Mouse (Mus musculus) testis, adult 2 months (tissue): ENCODE data around the gene B3gnt7. TPM values are rescaled to one million over a fixed set of nuclear protein-coding genes. Genes with fewer than 3 reads are reported as not detected.
"Not testable (repeated sequence)": the region's sequence is repeated elsewhere in the genome, so short reads cannot be mapped to it uniquely, and the experiment has no call there.

Experiments
- H3K27ac ChIP-seq: fragments of 200-500 bp; 2 replicates; pipeline ENCODE4 v1.5.1; 2012; ENCODE audit warnings: low read depth, low read length; ENCODE audit not compliant: control insufficient read depth, insufficient read depth
- H3K27me3 ChIP-seq: fragments of 200-500 bp; 2 replicates; pipeline ENCODE4 v1.6.1; 2012; ENCODE audit warnings: mild to moderate bottlenecking, low read length, moderate library complexity; ENCODE audit not compliant: control insufficient read depth, insufficient read depth
- H3K36me3 ChIP-seq: fragments of 200-500 bp; 2 replicates; pipeline ENCODE4 v1.6.1; 2012; ENCODE audit warnings: mild to moderate bottlenecking, low read length; ENCODE audit not compliant: control insufficient read depth, insufficient read depth
- H3K4me1 ChIP-seq: fragments of 200-500 bp; 2 replicates; pipeline ENCODE4 v1.6.1; 2012; ENCODE audit warnings: low read length; ENCODE audit not compliant: control insufficient read depth, insufficient read depth
- H3K4me3 ChIP-seq: fragments of 200-500 bp; 2 replicates; pipeline ENCODE4 v1.5.1; 2012; ENCODE audit warnings: low read depth, mild to moderate bottlenecking, low read length, moderate library complexity, mixed read lengths; ENCODE audit not compliant: control insufficient read depth
- CTCF ChIP-seq: fragments of 200-500 bp; IDR thresholded peaks from 2 replicates; pipeline ENCODE4 v1.5.1; 2012; ENCODE audit warnings: low read depth, mild to moderate bottlenecking, inconsistent platforms, low read length, moderate library complexity; ENCODE audit not compliant: control insufficient read depth, insufficient read depth, insufficient replicate concordance
- POLR2A ChIP-seq: fragments of 200-500 bp; IDR thresholded peaks from 2 replicates; pipeline ENCODE4 v1.6.1; 2012; ENCODE audit warnings: low read depth, mild to moderate bottlenecking, inconsistent platforms, low read length, moderate library complexity; ENCODE audit not compliant: control insufficient read depth
- polyA plus RNA-seq: library from polyadenylated mRNA; depleted of rRNA; stranded (reverse); fragments of >200 nt; gene quantifications from 2 replicates; pipeline ENCODE4 v1.2.3, GENCODE M21; 2012

The B3gnt7 gene
- polyA plus RNA-seq, 1 experiment = 0.23 TPM

DNA sequence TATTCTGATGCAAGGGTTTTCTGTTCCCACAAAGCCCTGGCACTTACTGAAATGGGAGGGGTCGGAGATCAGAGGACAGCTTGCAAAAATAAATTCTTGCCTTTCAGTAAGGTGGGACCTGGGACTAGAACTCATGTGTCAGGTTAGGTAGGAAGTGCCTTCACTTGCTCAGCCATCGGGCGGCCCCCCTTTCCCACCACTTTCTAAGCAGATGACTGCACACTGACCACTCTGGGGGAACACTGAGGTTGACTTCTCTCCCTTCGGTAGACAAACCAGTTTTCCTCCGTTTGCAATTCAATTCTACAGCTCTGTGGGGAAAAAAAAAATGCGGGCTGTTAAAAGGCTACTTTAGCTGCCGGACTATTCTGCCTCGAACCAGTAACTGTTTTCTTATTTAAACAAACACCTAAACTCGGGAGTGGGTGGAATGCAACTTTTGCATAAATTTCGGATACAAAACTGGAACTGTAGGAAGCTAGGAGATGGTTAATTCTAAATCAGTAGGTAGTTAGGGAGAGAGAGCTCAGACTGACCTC is 8.9 kb downstream of the B3gnt7 start:
- no peak overlapping the region for H3K27ac ChIP-seq
- no peaks in the 10 kb centered on the region for H3K27me3 ChIP-seq
- no peaks in the 10 kb centered on the region for H3K36me3 ChIP-seq
- TF ChIP-seq POLR2A = no peak
- no peak for TF ChIP-seq CTCF
- no peak overlapping the region for H3K4me3 ChIP-seq
- H3K4me1 ChIP-seq = peaks cover 4% of the 10 kb centered on the region

DNA sequence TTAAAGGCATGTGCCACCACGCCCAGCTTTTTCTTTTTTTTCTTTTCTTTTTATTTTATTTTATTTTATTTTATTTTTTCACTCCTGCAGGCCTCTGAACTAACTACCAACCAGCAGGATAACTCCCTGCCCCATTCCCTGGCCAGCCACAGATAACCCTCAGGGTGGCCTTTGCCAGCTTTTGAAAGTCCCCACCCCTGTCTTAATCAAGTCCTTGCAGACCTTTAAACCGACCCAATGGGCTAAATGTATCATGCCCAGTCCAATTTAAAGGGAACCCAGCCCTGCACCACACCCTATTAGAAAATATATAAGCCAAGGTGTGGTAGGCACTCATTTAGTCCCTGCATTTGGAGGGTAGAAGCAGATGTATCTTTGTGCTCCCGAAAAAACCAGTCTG is 9.6 kb downstream of the B3gnt7 start:
- no peak overlapping the region for H3K4me3 ChIP-seq
- H3K27me3 ChIP-seq = no peaks in the 10 kb centered on the region
- H3K36me3 ChIP-seq = no peaks in the 10 kb centered on the region
- TF ChIP-seq POLR2A = no peak
- TF ChIP-seq CTCF = no peak
- H3K27ac ChIP-seq = no peak overlapping the region
- peaks cover 4% of the 10 kb centered on the region for H3K4me1 ChIP-seq

DNA sequence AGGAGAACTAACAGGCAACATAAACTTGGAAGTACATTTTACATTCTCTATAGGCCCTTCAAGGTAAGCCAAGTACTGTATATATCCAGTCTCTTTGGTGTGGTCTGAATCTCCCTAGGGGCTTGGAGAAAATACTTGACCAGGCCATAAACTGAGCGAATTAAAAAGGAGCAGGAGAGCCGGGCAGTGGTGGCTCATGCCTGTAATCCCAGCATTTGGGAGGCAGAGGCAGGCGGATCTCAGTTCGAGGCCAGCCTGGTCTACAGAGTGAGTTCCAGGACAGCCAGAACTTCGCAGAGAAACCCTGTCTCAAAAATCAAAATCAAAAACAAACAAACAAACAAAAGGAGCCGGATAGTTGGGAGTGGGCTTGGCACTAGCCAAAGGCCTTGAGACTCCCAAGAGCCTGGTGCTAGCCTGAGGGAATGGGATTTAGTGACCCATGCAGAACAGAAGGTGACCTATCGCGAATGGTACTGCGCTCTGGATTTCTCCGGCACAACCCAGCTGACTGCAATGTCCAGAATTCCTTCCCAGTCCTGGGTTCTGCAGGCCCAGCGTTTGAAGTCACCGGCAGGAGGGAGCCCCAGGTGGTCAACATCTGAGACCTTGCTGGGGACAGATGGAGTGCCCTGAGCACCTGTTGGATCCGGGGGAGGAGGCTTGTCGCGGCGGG is 10.6 kb downstream of the B3gnt7 start:
- H3K27ac ChIP-seq = no peak overlapping the region
- no peaks in the 10 kb centered on the region for H3K27me3 ChIP-seq
- no peak for TF ChIP-seq CTCF
- no peak for TF ChIP-seq POLR2A
- H3K4me3 ChIP-seq = no peak overlapping the region
- H3K4me1 ChIP-seq = peaks cover 4% of the 10 kb centered on the region
- no peaks in the 10 kb centered on the region for H3K36me3 ChIP-seq

GRCm38 (mm10) chr1:86313772-86314125 is 11.1 kb downstream of the B3gnt7 start:
- Histone ChIP-seq H3K4me3 (no peak overlapping the region), H3K4me1 (peaks cover 4% of the 10 kb centered on the region), H3K36me3 (no peaks in the 10 kb centered on the region), H3K27me3 (no peaks in the 10 kb centered on the region), H3K27ac (no peak overlapping the region)
- TF ChIP-seq CTCF (no peak), POLR2A (no peak)

DNA sequence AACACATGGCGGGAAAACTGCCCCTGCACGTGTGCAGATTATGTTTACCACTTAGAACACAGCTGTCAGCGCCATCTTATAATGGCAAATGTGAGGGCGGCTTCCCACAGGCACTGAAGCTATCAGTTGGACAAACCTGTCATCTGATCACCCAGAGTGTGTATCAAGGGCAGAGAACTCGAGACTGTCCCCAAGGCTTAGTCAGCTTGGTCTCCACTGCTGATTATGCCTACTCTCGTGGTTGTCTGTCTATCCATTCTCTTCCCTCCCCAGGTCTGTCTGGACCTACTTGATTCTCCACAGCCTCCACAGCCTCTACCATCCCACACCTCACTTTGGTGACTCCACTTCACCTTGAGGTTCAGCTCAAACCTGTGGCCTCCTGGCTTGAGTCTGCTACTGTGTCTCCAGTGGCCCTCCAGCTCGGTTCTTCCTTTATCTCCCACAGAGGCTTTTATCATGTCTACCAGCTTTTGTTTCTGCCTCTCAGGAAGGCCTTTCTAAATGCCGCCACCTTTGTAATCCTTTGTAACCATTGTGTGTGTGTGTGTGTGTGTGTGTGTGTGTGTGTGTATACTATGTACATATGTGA is 18.3 kb downstream of the B3gnt7 start:
- no peak overlapping the region for H3K27ac ChIP-seq
- no peaks in the 10 kb centered on the region for H3K36me3 ChIP-seq
- no peaks in the 10 kb centered on the region for H3K27me3 ChIP-seq
- H3K4me1 ChIP-seq = no peaks in the 10 kb centered on the region
- H3K4me3 ChIP-seq = no peak overlapping the region
- no peak for TF ChIP-seq CTCF
- no peak for TF ChIP-seq POLR2A

DNA sequence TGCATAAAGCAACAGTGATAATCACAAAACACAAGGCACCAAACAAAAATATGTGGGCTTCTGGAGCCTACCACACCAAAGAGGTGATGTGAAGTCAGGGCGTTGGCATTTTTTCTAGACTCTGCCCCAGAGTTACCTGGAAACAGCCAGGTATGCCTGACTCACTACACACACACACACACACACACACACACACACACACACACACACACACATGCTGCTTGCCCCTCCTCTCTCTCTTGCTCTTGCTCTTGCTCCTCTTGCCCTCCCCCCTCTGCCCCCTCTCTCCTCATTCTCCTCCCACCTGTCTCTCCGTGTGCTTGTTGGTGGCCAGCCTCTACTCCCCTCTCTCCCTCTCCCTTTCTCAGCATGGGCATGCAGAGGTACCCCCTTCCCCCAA is 33.7 kb downstream of the B3gnt7 start:
- Histone ChIP-seq H3K36me3 (no peaks in the 10 kb centered on the region), H3K27ac (no peak overlapping the region), H3K4me1 (no peaks in the 10 kb centered on the region), H3K27me3 (no peaks in the 10 kb centered on the region), H3K4me3 (no peak overlapping the region)
- TF ChIP-seq POLR2A = no peak
- TF ChIP-seq CTCF = no peak

GRCm38 (mm10) chr1:86339156-86339812 is 36.7 kb downstream of the B3gnt7 start:
- Histone ChIP-seq H3K36me3 (no peaks in the 10 kb centered on the region), H3K27me3 (no peaks in the 10 kb centered on the region), H3K4me3 (no peak overlapping the region), H3K27ac (no peak overlapping the region), H3K4me1 (no peaks in the 10 kb centered on the region)
- TF ChIP-seq POLR2A = no peak
- TF ChIP-seq CTCF = peak; percentile 42; the same call in 1 of the 2 replicates

DNA sequence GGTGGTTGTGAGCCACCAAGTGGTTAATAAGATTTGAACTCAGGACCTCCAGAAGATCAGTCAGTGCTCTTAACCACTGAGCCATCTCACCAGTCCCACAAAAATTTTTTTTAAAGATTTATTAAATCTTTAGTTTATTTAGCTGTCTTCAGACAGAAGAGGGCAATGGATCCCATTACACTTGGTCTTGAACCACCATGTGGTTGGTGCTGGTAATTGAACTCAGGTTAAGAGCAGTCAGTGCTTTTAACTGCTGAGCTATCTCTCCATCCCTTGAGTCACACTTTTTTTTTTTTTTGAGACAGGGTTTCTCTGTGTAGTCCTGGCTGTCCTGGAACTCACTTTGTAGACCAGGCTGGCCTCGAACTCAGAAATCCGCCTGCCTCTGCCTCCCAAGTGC is 38.5 kb downstream of the B3gnt7 start:
- H3K4me3 ChIP-seq, H3K4me1 ChIP-seq, H3K27ac ChIP-seq, H3K36me3 ChIP-seq, H3K27me3 ChIP-seq: not testable (repeated sequence)
